Comparison of ENCODE assay signal across 8 mouse cellular contexts in the genomic region with DNA sequence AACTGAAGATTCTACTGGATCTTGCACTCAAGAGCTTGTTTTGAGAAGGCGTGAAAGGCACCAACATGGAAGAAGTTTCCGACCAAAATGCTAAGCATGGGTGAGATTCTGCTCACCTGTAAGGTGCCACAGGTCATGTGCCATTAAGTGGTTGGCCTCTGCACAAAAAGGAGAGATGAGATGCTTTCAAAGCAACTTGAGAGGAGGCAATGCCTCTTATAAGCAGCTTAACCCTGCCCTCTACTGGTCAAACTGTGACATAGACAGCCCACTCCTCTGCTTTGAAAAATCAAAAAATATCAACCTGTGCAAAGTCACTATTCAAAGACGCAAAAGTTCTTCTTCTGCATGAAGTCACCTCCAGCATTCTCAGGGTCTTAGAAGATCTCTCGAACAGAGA. TPM values are rescaled to one million over a fixed set of nuclear protein-coding genes. Genes with fewer than 3 reads are reported as not detected.
A peak's percentile ranks its signal among the peaks of the same experiment; 100 is the strongest.
DNase-seq lines count a peak whose midpoint lies in the region; ATAC-seq and TF ChIP-seq lines count a peak whose summit lies in the region.

No protein-coding gene starts in this region.

- no peak overlapping the region for H3K9ac ChIP-seq in kidney, postnatal 0 days (ENCODE audit: low read depth, low read length)
- no peak overlapping the region for H3K9ac ChIP-seq in forebrain, embryonic 16.5 days (replicated peaks; ENCODE audit: low read depth, low read length)

- no peak overlapping the region for H3K4me3 ChIP-seq in kidney, postnatal 0 days (replicated peaks; ENCODE audit: low read depth, low read length)
- no peak overlapping the region for H3K4me3 ChIP-seq in forebrain, embryonic 16.5 days (replicated peaks; ENCODE audit: low read length)

- H3K9me3 ChIP-seq in kidney, postnatal 0 days (replicated peaks; ENCODE audit: low read length): no peaks in the 10 kb centered on the region
- no peaks in the 10 kb centered on the region for H3K9me3 ChIP-seq in forebrain, embryonic 16.5 days (ENCODE audit: control insufficient read depth, low read length)

- H3K27ac ChIP-seq in kidney, postnatal 0 days: no peak overlapping the region
- H3K27ac ChIP-seq in forebrain, embryonic 16.5 days (ENCODE audit: low read length): no peak overlapping the region

- ATAC-seq in kidney, postnatal 0 days (replicated peaks; ENCODE audit: low FRiP score, low read depth): 0 out of 2 replicates have a peak, but pooled peaks have one; percentile 30
- ATAC-seq in CD4-positive, CD25-positive, alpha-beta regulatory T cell, adult 4 months: peak; percentile 89
- peak; percentile 72 for ATAC-seq in forebrain, embryonic 16.5 days

- no peaks in the 10 kb centered on the region for H3K4me1 ChIP-seq in kidney, postnatal 0 days (replicated peaks; ENCODE audit: insufficient read depth, low read length)
- H3K4me1 ChIP-seq in forebrain, embryonic 16.5 days (replicated peaks; ENCODE audit: control insufficient read depth, insufficient read depth, low read length): no peaks in the 10 kb centered on the region

- H3K36me3 ChIP-seq in kidney, postnatal 0 days (ENCODE audit: insufficient read depth, low read length): peaks cover 6% of the 10 kb centered on the region
- H3K36me3 ChIP-seq in forebrain, embryonic 16.5 days (ENCODE audit: control insufficient read depth, insufficient read depth): no peaks in the 10 kb centered on the region

- 40% methylated on average over 4 of the region's 4 CpGs for WGBS in kidney, postnatal 0 days
- WGBS in forebrain, embryonic 16.5 days: 45% methylated on average over 4 of the region's 4 CpGs

- no peak overlapping the region for H3K4me2 ChIP-seq in kidney, postnatal 0 days (ENCODE audit: low read length)
- H3K4me2 ChIP-seq in forebrain, embryonic 16.5 days (ENCODE audit: low read length): no peak overlapping the region

- DNase-seq in kidney, postnatal 0 days (ENCODE audit: low spot score): peak; percentile 72
- DNase-seq in kidney, adult 11 months: no peak
- DNase-seq in R1 (ENCODE audit: low read depth, low spot score): peak; percentile 68
- peak; percentile 63 for DNase-seq in mesoderm, embryonic 11.5 days (ENCODE audit: low read depth, low spot score)
- no peak for DNase-seq in urinary bladder, postnatal 14 days (ENCODE audit: low spot score)
- DNase-seq in ovary, postnatal 36 days (ENCODE audit: low spot score): no peak

- H3K27me3 ChIP-seq in kidney, postnatal 0 days (ENCODE audit: insufficient read depth, low read length): no peaks in the 10 kb centered on the region
- H3K27me3 ChIP-seq in forebrain, embryonic 16.5 days (replicated peaks; ENCODE audit: control insufficient read depth, insufficient read depth, low read length): no peaks in the 10 kb centered on the region

- TF ChIP-seq CTCF in kidney, postnatal 0 days (IDR thresholded peaks at IDR 0.05; ENCODE audit: low read depth): peak; percentile 85

RNA-seq across cellular contexts. Expression of a gene that starts 6.3 kb away (rescaled TPM):
- 151 and 164 TPM in 2 replicates for polyA plus RNA-seq in kidney, postnatal 0 days (2015; fragmentation: Nextera tagmentation; extraction: Ambion mirVana)
- polyA plus RNA-seq in CD4-positive, CD25-positive, alpha-beta regulatory T cell, adult 4 months (2017; shearing (Covaris generic)): 10 to 100 TPM; 63.1 to 74.5 TPM
- polyA plus RNA-seq in forebrain, embryonic 16.5 days (2015; fragmentation: Nextera tagmentation; extraction: Ambion mirVana): 54.4 and 61.2 TPM in 2 replicates

Comparison
In these comparisons a context has a peak if more than half of its experiments do, and no peak if none do; other contexts are left out.
1. DNase-seq: peak in kidney, postnatal 0 days (single experiment), R1 (single experiment) and mesoderm, embryonic 11.5 days (single experiment); none in kidney, adult 11 months (single experiment), urinary bladder, postnatal 14 days (single experiment) and ovary, postnatal 36 days (single experiment).
2. ATAC-seq: peak in every context shown above with its lines; median percentile 89 in CD4-positive, CD25-positive, alpha-beta regulatory T cell, adult 4 months; 72 in forebrain, embryonic 16.5 days; 30 in kidney, postnatal 0 days.